Mouse (Mus musculus): Measurements from ENCODE around the gene Slc1a3. TPM values are rescaled to one million over a fixed set of nuclear protein-coding genes. Genes with fewer than 3 reads are reported as not detected.
A peak's percentile ranks its signal among the peaks of the same experiment; 100 is the strongest.

Gene Slc1a3
- polyA plus RNA-seq, 1 experiment from 2014 or later = 29.0 TPM

- Histone ChIP-seq H3K9me3 (no peaks in the 10 kb centered on the region), H3K4me1 (peaks cover 10% of the 10 kb centered on the region; the same call in 1 of the 2 replicates), H3K4me3 (no peak overlapping the region), H3K27ac (no peak overlapping the region), H3K27me3 (ENCODE audit: poor library complexity, severe bottlenecking) (no peaks in the 10 kb centered on the region), H3K36me3 (replicated peaks) (no peaks in the 10 kb centered on the region)
- DNase-seq (ENCODE audit: extremely low spot score, low spot score) = no peak
- 89% methylated on average over 11 of the region's 11 CpGs for WGBS
Observed at GRCm38 (mm10) chr15:8615511-8616224, 94.9 kb downstream of the Slc1a3 start.

GRCm38 (mm10) chr15:8614701-8615100 lies 95.9 kb downstream of the Slc1a3 start:
- peak; percentile 5 for DNase-seq (ENCODE audit: extremely low spot score, low spot score)
- H3K9me3 ChIP-seq = no peaks in the 10 kb centered on the region
- H3K27ac ChIP-seq = no peak overlapping the region
- WGBS = 91% methylated on average over 5 of the region's 5 CpGs
- no peaks in the 10 kb centered on the region for H3K27me3 ChIP-seq (ENCODE audit: poor library complexity, severe bottlenecking)
- H3K4me1 ChIP-seq = peaks cover 9% of the 10 kb centered on the region; the same call in 1 of the 2 replicates
- H3K4me3 ChIP-seq = no peak overlapping the region
- H3K36me3 ChIP-seq (replicated peaks) = no peaks in the 10 kb centered on the region

- Histone ChIP-seq H3K4me3 (no peak overlapping the region), H3K36me3 (replicated peaks) (no peaks in the 10 kb centered on the region), H3K27ac (no peak overlapping the region), H3K27me3 (ENCODE audit: poor library complexity, severe bottlenecking) (no peaks in the 10 kb centered on the region), H3K9me3 (no peaks in the 10 kb centered on the region), H3K4me1 (peaks cover 26% of the 10 kb centered on the region)
- DNase-seq (ENCODE audit: extremely low spot score, low spot score) = no peak
- WGBS = 60% methylated on average over 6 of the region's 6 CpGs
Observed at GRCm38 (mm10) chr15:8605538-8606188, 104.9 kb downstream of the Slc1a3 start.

DNA sequence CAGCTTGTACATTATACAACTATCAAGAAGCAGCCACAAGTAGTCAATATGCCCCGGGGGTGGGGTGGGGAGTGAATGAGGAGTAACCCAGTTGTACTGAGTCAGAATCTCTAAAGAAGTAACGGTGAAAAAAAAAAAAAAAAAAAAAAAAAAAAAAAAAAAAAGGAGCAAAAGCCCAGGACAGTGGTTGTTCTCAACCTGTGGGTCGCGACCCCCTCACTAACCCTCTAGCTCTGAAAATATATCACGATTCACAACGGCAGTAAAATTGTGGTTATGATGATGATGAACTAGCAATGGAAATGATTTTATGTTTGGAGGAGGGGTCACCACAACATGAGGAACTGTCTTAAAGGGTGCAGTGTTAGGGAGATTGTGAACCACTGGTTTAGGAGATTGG lies 108.2 kb downstream of the Slc1a3 start:
- Histone ChIP-seq H3K4me3 (no peak overlapping the region), H3K9me3 (no peaks in the 10 kb centered on the region)
- 89% methylated on average over 6 of the region's 6 CpGs for WGBS

DNA sequence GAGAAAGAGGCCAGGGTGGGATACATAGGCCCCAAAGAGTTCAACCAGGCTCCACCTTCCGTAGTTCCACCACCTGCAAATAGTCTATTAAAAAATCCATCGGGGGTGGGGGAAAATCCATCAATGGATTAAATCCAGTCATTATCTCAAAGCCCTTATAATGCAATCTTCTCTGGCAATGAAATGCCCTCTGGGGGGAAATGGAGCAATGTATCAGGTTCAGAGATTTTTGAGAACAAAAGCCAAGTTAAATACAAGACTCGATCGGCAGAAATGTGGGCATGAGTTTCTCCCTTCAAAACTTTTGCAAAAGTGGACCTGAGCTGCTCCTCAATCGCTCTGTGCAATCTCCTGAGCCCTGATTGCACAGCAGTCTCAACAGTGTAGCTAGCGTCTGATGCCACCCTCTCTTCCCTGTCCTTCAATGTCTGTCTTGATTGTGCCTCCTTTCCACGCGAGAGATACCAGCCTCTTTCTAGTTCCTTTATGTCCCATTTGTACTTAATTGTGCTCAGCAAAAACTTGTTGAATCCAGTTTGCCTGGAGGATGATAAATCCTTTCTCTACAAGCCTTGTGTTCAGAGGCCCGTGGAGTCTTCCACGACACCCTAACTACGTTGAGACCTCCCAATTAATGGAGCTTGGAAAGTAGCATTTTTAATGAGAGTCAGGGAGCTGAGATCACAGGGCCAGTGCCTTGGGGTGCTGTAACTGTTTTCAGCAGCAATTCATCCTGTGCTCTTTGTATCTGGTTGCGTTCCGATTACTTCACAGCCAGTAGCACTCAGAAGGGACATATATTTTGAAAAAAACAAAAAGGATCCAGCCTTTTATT lies 109.0 kb downstream of the Slc1a3 start:
- peaks cover 26% of the 10 kb centered on the region for H3K4me1 ChIP-seq
- H3K9me3 ChIP-seq = no peaks in the 10 kb centered on the region
- 74% methylated on average over 13 of the region's 13 CpGs for whole genome bisulfite sequencing
- H3K27me3 ChIP-seq (ENCODE audit: poor library complexity, severe bottlenecking) = no peaks in the 10 kb centered on the region
- H3K27ac ChIP-seq = no peak overlapping the region
- DNase-seq (ENCODE audit: extremely low spot score, low spot score) = no peak
- no peak overlapping the region for H3K4me3 ChIP-seq
- H3K36me3 ChIP-seq (replicated peaks) = no peaks in the 10 kb centered on the region

More for the DNA sequence above, 108.2 kb downstream of the Slc1a3 start:
- DNase-seq (ENCODE audit: extremely low spot score, low spot score) = no peak
- H3K36me3 ChIP-seq (replicated peaks) = no peaks in the 10 kb centered on the region
- no peak overlapping the region for H3K27ac ChIP-seq
- no peaks in the 10 kb centered on the region for H3K27me3 ChIP-seq (ENCODE audit: poor library complexity, severe bottlenecking)
- H3K4me1 ChIP-seq = peaks cover 26% of the 10 kb centered on the region

GRCm38 (mm10) chr15:8596375-8596900 lies 114.1 kb downstream of the Slc1a3 start:
- WGBS = 81% methylated on average over 8 of the region's 8 CpGs
- Histone ChIP-seq H3K27me3 (ENCODE audit: poor library complexity, severe bottlenecking) (no peaks in the 10 kb centered on the region), H3K4me1 (peaks cover 5% of the 10 kb centered on the region; the same call in 1 of the 2 replicates), H3K27ac (no peak overlapping the region), H3K9me3 (no peaks in the 10 kb centered on the region), H3K4me3 (no peak overlapping the region), H3K36me3 (replicated peaks) (no peaks in the 10 kb centered on the region)
- no peak for DNase-seq (ENCODE audit: extremely low spot score, low spot score)

- 84% methylated on average over 12 of the region's 12 CpGs for WGBS
- no peaks in the 10 kb centered on the region for H3K27me3 ChIP-seq (ENCODE audit: poor library complexity, severe bottlenecking)
- no peaks in the 10 kb centered on the region for H3K9me3 ChIP-seq
- no peak overlapping the region for H3K27ac ChIP-seq
- no peaks in the 10 kb centered on the region for H3K36me3 ChIP-seq (replicated peaks)
- H3K4me1 ChIP-seq = no peaks in the 10 kb centered on the region
- no peak overlapping the region for H3K4me3 ChIP-seq
- DNase-seq (ENCODE audit: extremely low spot score, low spot score) = no peak
Observed at GRCm38 (mm10) chr15:8595226-8595625, 115.3 kb downstream of the Slc1a3 start.

- Histone ChIP-seq H3K36me3 (replicated peaks) (no peaks in the 10 kb centered on the region), H3K27ac (no peak overlapping the region), H3K4me3 (no peak overlapping the region), H3K4me1 (peaks cover 4% of the 10 kb centered on the region), H3K27me3 (ENCODE audit: poor library complexity, severe bottlenecking) (no peaks in the 10 kb centered on the region), H3K9me3 (no peaks in the 10 kb centered on the region)
- WGBS = 27% methylated on average over 11 of the region's 11 CpGs
- peak; percentile 77 for DNase-seq (ENCODE audit: extremely low spot score, low spot score)
Observed at GRCm38 (mm10) chr15:8589503-8590116, 121.0 kb downstream of the Slc1a3 start.

DNA sequence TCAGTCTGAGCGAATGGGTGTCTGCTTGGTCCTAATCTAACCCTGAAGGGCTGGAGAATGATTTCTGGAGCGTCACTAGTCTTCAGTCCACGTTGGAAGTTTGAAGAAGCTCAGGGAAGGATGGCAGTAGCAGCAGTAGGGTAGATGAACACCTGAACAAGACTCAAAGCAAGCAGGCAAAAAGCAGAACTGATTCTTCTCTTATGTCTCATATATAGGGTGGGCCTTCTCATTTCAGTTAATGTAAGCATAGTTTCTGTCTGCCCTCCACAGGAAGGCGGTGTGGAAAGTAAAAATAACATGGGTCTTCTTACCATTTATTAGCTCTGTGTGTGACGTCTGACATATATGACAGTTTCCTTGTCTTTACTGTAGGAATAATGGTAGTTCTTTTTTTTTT lies 122.5 kb downstream of the Slc1a3 start:
- 89% methylated on average over 5 of the region's 5 CpGs for WGBS
- Histone ChIP-seq H3K36me3 (replicated peaks) (no peaks in the 10 kb centered on the region), H3K9me3 (no peaks in the 10 kb centered on the region), H3K27ac (no peak overlapping the region), H3K4me3 (no peak overlapping the region), H3K27me3 (ENCODE audit: poor library complexity, severe bottlenecking) (no peaks in the 10 kb centered on the region), H3K4me1 (peaks cover 14% of the 10 kb centered on the region)
- no peak for DNase-seq (ENCODE audit: extremely low spot score, low spot score)

DNA sequence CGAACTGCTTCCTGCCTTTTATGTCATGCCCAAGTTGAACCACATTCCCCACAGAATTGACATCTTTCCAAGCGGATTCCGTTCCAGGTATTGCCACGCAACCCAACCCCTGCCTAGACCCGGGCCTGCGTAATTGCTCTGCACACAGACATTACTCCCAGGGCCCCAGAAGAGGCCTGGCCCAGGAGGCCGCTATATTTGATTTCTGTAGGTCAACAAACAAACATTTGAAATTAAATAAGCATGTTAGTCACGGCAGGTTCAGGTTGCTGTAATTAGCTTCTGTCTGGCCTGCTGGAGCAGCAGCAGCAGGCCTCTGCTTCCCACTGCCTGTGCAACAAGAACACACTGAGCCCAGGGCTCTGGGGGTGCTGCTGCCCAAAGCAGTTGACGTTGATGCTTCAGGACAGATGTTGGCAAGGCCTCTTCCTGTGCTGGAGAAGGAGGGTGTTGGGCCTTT lies 123.7 kb downstream of the Slc1a3 start:
- no peak for DNase-seq (ENCODE audit: extremely low spot score, low spot score)
- WGBS = 67% methylated on average over 9 of the region's 9 CpGs
- Histone ChIP-seq H3K27ac (peak overlapping the region; percentile 33; the same call in 1 of the 2 replicates), H3K27me3 (ENCODE audit: poor library complexity, severe bottlenecking) (no peaks in the 10 kb centered on the region), H3K9me3 (no peaks in the 10 kb centered on the region), H3K4me3 (no peak overlapping the region), H3K36me3 (replicated peaks) (no peaks in the 10 kb centered on the region), H3K4me1 (peaks cover 21% of the 10 kb centered on the region)
